Mouse (Mus musculus): ENCODE measurements around the gene Kcnk6. TPM values are rescaled to one million over a fixed set of nuclear protein-coding genes. Genes with fewer than 3 reads are reported as not detected.

The Kcnk6 gene
- polyA plus RNA-seq (2012; rRNA removed), result 26.5 and 33.1 TPM in 2 replicates

DNA sequence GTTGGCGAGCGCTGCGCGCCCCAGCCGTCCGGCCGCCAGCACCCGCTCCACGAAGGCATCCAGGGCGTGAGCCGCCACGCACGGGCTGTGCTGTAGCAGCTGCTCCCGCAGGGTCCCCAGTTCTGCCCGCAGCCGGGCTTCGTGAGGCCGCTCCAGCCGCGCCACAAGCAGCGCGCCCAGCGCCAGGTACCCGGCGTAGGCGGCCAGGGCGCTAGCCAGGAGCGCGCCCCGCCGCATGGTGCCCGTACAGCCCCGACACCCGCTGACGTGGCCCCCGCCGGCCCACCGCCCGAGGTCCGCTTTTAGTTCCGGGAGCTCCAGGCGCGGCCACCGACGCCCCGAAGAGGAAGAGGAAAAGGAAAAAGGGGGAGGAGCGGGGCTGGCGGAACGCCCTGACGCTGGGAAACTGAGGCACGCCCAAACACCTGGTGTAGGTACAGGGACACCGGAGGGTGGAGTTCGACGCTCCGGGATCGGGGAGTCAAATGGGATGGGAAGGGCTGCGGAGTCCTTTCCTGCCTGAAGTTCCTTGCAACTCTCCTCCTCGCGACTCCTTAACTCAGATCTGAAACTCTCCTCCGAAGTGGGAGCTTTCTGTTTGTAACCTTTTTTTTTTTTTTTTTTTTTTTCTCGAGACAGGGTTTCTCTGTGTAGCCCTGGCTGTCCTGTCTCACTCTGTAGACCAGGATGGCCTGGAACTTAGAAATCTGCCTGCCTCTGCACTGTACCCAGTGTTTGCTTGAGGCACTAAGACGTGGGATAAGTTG lies at the start of gene Kcnk6:
TSS of gene Kcnk6 (minus strand) at position 269 of the 767 bp plus-strand sequence.
- no peak for DNase-seq (ENCODE audit: low read depth, low spot score)
- WGBS, result under 1% methylated on average over 62 of the region's 62 CpGs

DNA sequence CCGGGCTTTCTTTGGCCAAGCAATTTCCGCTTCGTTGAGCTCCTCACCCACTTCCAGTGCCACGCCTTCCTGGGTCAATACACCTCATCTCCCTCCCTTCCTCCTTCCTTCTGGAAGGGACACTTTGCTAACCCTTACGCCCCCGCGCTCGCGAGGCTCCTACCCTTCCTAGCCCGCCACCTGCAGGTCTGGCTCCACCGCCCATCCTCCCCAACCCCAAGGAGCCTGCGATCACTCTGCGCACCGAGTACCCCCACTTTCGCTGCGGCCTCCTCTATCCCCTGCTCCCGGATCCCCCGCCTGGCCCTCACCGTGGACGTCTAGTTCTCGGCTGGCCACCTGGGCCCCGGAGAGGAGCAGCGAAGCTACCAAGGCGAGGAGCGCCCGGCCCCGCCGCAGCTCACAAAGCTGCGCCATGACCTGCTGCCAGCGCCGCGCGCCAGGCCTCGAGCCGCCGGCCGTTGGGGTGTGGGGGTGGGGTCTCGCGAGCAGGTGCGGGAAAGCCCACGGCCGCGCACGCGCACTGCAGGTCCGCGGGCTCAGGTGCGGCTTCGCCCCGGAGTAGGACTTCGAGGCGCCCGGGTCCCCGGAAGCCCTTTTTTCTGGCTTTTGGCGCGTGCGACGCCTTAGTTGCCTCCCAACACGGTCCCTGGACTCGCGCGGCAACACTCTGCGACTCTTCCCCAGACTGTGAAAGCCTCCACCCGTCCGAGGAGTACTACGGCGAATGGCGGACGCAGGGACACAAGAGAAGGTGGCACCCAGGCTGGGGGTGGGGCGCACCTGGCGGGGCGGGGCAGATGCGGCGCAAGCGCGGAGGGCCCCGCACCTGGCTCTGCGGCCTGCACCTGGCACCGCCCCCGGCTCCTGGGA lies 49.1 kb upstream of the Kcnk6 start, which contains the start of gene Spint2:
TSS of gene Spint2 (minus strand) at position 712 of the 873 bp plus-strand sequence.
- DNase-seq (ENCODE audit: low read depth, low spot score), result no peak
- 1% methylated on average over 80 of the region's 80 CpGs for WGBS

GRCm38 (mm10) chr7:29280801-29281200 lies 48.5 kb upstream of the Kcnk6 start:
- WGBS, result 11% methylated on average over 13 of the region's 13 CpGs
- no peak for DNase-seq (ENCODE audit: low read depth, low spot score)

- DNase-seq (ENCODE audit: low read depth, low spot score), result no peak
- WGBS, result 26% methylated on average over 8 of the region's 8 CpGs
Observed at GRCm38 (mm10) chr7:29279924-29280323, 47.6 kb upstream of the Kcnk6 start.

DNA sequence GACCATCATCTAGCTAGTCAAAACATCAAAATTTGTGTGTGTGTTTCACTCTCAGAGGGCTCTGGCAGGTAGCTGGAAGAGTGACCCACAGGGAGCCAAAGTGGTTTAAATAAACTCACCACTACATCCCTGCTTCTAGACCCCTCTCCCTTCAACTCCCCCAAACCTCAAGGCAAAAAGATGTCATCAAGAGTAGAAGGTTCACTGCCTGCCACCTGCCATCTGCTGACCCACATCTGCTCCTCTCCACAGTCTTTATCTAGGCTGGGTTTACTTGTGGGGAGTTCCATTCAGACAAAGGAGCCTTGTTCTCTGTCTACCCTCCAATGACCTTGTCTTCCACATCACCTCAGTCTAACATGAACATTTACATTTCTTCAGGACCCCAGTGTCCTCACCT lies 46.9 kb upstream of the Kcnk6 start:
- DNase-seq (ENCODE audit: low read depth, low spot score), result no peak

GRCm38 (mm10) chr7:29277510-29277909 lies 45.2 kb upstream of the Kcnk6 start:
- 38% methylated on average over 4 of the region's 4 CpGs for WGBS
- no peak for DNase-seq (ENCODE audit: low read depth, low spot score)

DNA sequence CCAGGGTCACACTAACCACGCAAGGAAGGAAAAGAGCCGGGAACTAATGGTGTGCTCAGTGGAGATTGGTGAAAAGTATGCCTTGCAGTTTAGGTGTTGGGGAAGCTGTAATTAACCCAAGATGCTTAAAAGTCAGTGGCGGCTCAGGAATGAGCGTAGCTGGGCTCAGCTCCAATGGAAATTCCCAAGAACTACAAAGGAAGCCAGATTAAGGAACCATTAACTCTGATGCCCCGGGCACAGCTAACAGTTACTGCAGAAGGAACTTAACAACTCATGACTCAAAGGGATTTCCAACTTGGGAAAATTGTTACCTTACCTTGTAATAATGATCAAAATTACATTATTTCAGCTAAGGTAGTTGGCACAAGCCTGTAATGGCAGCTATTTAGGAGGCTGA lies 44.4 kb upstream of the Kcnk6 start:
- no peak for DNase-seq (ENCODE audit: low read depth, low spot score)
- WGBS, result 21% methylated on average over 5 of the region's 5 CpGs

DNA sequence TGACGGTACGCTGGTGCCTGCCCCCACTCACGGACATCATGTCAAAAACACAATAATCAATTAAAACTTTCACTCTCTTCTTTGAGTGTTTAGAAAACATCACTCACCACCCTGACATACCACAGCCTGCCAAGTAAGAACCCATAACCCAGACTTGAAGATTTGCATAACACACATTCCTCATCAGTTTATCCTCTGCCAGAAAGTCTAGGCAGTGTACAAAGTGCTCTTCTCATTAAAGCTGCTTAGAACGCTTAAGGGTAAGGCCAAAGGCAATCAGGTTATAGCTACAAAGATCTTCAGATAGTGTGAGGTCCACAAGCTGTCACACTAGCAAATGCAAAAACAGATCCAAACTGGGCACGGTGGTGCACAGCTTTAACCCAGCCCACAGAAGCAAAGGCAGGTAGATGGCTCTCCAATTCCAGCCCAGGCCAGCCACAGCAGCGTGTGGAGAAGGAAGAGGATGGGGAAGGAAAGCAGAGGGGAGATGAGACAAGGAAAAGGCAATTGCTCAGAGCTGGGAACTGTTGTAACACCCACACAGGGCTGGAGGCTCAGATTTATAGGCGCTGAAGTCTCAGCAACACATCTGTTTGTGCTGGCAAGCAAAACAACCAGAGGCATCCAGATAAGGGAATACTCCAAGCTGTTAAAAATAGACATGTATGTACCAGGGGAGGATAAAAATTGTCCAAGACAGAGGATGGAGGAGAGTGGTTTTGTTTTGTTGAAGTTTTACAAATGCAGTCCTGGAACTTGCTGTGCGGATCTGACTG lies 39.6 kb upstream of the Kcnk6 start:
- DNase-seq (ENCODE audit: low read depth, low spot score), result no peak
- WGBS, result 22% methylated on average over 8 of the region's 8 CpGs

DNA sequence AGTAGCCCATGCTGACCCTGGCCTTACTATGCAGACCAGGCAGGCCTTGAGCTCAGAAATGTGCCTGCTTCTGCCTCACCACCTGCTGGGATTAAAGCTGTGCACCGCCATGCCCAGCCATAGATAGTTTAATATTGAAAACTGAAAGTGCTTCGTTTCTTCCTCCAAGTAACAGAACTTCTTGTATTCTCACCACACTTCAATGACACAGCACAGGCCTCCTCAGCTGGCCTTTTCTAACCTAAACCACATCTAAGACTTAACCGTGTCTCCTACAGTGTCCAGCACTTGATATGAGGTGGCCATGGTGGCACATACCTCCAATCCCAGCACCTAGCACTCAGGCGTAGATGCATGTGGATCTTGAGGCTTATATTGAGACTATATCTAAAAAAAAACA lies 38.1 kb upstream of the Kcnk6 start:
- DNase-seq (ENCODE audit: low read depth, low spot score), result no peak
- 36% methylated on average over 4 of the region's 4 CpGs for WGBS

GRCm38 (mm10) chr7:29266931-29267330 lies 34.6 kb upstream of the Kcnk6 start:
- 25% methylated on average over 4 of the region's 4 CpGs for WGBS
- no peak for DNase-seq (ENCODE audit: low read depth, low spot score)

- WGBS, result 56% methylated on average over 7 of the region's 7 CpGs
- no peak for DNase-seq (ENCODE audit: low read depth, low spot score)
Observed at GRCm38 (mm10) chr7:29265636-29266035, 33.3 kb upstream of the Kcnk6 start.

- 35% methylated on average over 3 of the region's 3 CpGs for WGBS
- no peak for DNase-seq (ENCODE audit: low read depth, low spot score)
Observed at GRCm38 (mm10) chr7:29263831-29264230, 31.5 kb upstream of the Kcnk6 start.

- DNase-seq (ENCODE audit: low read depth, low spot score), result no peak
- 56% methylated on average over 6 of the region's 6 CpGs for WGBS
Observed at GRCm38 (mm10) chr7:29262151-29262550, 29.8 kb upstream of the Kcnk6 start.

DNA sequence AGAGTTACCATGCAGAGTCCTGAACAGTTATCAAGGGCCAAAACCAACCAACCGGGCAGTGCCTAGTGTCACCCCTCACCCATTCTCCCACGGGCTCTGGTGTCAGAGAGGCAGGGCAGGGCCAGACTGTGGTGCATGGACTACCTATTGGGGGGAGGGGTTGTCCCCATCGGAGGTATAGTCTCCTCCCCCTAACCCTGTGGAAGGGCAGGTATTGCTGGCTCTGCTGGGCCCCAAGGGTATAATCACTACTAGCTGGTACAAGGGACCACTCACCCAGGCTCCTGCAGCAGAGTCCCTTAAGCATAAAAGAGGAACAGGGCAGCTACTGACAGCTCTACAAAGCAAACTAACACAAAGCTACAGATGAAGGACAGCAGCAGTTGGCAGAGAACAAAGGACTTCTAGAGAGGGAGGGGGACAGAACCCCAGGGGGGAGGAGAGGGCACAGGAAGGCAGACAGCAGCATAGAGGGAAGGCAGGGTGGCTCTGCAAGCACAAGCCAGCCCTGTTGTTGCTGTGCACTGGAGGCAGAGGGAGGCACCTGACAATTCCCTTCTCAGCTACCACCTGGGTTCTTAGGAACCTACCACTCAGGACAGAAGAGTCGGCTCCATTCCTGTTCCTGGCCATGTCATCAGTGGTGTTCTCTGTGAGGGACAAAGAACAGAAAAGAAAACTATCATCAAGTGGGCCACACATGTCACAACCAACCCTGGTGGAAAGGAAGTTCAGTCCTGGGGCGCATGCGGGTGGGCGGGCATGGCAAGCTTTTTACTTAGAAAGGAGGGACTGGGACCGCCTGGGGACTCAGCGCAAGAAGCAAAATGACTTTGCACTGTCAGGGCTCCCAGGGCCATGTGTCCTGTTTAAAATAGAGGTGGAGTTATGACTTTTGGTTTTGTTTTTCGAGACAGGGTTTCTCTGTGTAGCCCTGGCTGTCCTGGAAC lies 27.7 kb upstream of the Kcnk6 start:
- WGBS, result 65% methylated on average over 10 of the region's 10 CpGs
- DNase-seq (ENCODE audit: low read depth, low spot score), result no peak

DNA sequence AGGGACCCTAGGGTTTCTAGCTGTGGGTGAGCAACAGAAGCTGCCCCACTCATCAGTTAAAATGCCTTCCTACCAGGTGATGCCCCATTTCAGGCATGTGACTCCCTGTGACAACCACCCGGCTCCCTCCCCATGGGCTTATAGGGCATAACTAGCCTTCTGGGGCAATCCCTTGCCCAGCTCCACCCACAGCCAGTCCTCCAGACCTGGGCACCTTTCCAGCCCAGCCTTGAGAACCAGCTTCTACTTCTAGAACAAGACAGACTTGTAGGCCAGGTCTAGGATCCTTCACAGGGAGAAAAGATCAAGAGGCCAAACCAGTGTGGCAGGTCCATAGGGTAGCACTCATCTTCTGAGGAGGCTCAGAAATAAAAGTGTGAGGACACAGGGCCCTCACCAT lies 25.1 kb upstream of the Kcnk6 start:
- DNase-seq (ENCODE audit: low read depth, low spot score), result no peak
- 29% methylated on average over 1 of the region's 1 CpGs for WGBS

GRCm38 (mm10) chr7:29255875-29256274 lies 23.6 kb upstream of the Kcnk6 start:
- 39% methylated on average over 4 of the region's 4 CpGs for WGBS
- DNase-seq (ENCODE audit: low read depth, low spot score), result no peak

- DNase-seq (ENCODE audit: low read depth, low spot score), result no peak
- WGBS, result 17% methylated on average over 5 of the region's 5 CpGs
Observed at GRCm38 (mm10) chr7:29253842-29254241, 21.5 kb upstream of the Kcnk6 start.

- 22% methylated on average over 3 of the region's 3 CpGs for WGBS
- DNase-seq (ENCODE audit: low read depth, low spot score), result peak; percentile 92
Observed at GRCm38 (mm10) chr7:29251166-29251565, 18.9 kb upstream of the Kcnk6 start.

- peak; percentile 92 for DNase-seq (ENCODE audit: low read depth, low spot score)
- 21% methylated on average over 20 of the region's 20 CpGs for WGBS
Observed at GRCm38 (mm10) chr7:29248261-29248841, 16.0 kb upstream of the Kcnk6 start, which contains the start of gene 2200002D01Rik. Gene 2200002D01Rik, minus strand, starts transcription at chr7:29248466.

Measured in large intestine, adult 2 months (tissue).